ENCODE assay signal across 27 mouse cellular contexts in genomic region chr8:89383781-89384180, GRCm38 (mm10).
A peak's percentile ranks its signal among the peaks of the same experiment; 100 is the strongest.
DNase-seq lines count a peak whose midpoint lies in the region; ATAC-seq lines count a peak whose summit lies in the region.
"Had no signal": no experiment of that assay in that cellular context is flagged by ENCODE, and none has a peak within 500 bp of the region (broad histone marks: within the 10 kb centered on the region; RNA-seq: fewer than 3 reads in every experiment).

No protein-coding gene starts in this region.

- H3K9me3 ChIP-seq in kidney, embryonic 14.5 days (ENCODE audit: control insufficient read depth, low read length), result no peaks in the 10 kb centered on the region
- no peaks in the 10 kb centered on the region for H3K9me3 ChIP-seq in neural tube, embryonic 13.5 days
- H3K9me3 ChIP-seq: heart, embryonic 13.5 days; hindbrain, embryonic 15.5 days; intestine, embryonic 15.5 days; limb, embryonic 15.5 days; midbrain, embryonic 15.5 days; neural tube, embryonic 15.5 days had no signal

- peaks cover 37% of the 10 kb centered on the region for H3K4me1 ChIP-seq in kidney, embryonic 14.5 days (ENCODE audit: control insufficient read depth, insufficient read depth, low read length)
- peaks cover 66% of the 10 kb centered on the region for H3K4me1 ChIP-seq in neural tube, embryonic 13.5 days (replicated peaks)
- H3K4me1 ChIP-seq: intestine, embryonic 15.5 days; megakaryocyte, embryonic 14.5 days had no signal

- H3K4me3 ChIP-seq in kidney, embryonic 14.5 days (ENCODE audit: low read length), result no peak overlapping the region
- no peak overlapping the region for H3K4me3 ChIP-seq in neural tube, embryonic 13.5 days
- H3K4me3 ChIP-seq: heart, embryonic 13.5 days; hindbrain, embryonic 15.5 days; intestine, embryonic 15.5 days; layer of hippocampus, adult 2 months; limb, embryonic 15.5 days; megakaryocyte, embryonic 14.5 days; midbrain, embryonic 15.5 days; myocyte; neural tube, embryonic 15.5 days had no signal

- no peak overlapping the region for H3K9ac ChIP-seq in kidney, embryonic 14.5 days (ENCODE audit: low read depth, low read length)
- no peak overlapping the region for H3K9ac ChIP-seq in neural tube, embryonic 13.5 days
- H3K9ac ChIP-seq: heart, embryonic 13.5 days; hindbrain, embryonic 15.5 days; intestine, embryonic 15.5 days; limb, embryonic 15.5 days; liver, embryonic 14.5 days; lung, embryonic 14.5 days; midbrain, embryonic 15.5 days; neural tube, embryonic 15.5 days had no signal

- no peaks in the 10 kb centered on the region for H3K36me3 ChIP-seq in kidney, embryonic 14.5 days (ENCODE audit: control insufficient read depth, insufficient read depth, low read length)
- no peaks in the 10 kb centered on the region for H3K36me3 ChIP-seq in neural tube, embryonic 13.5 days
- H3K36me3 ChIP-seq: heart, embryonic 13.5 days; hindbrain, embryonic 15.5 days; intestine, embryonic 15.5 days; limb, embryonic 15.5 days; midbrain, embryonic 15.5 days; neural tube, embryonic 15.5 days had no signal

- no peak for ATAC-seq in kidney, embryonic 14.5 days (ENCODE audit: low FRiP score, low TSS enrichment)
- no peak for ATAC-seq in neural tube, embryonic 13.5 days (ENCODE audit: low read depth)
- ATAC-seq: forebrain, embryonic 14.5 days; intestine, embryonic 15.5 days; midbrain, embryonic 15.5 days had no signal

- no peaks in the 10 kb centered on the region for H3K27me3 ChIP-seq in kidney, embryonic 14.5 days (ENCODE audit: control insufficient read depth, insufficient read depth, low read length)
- H3K27me3 ChIP-seq in neural tube, embryonic 13.5 days, result no peaks in the 10 kb centered on the region
- H3K27me3 ChIP-seq: heart, embryonic 13.5 days; hindbrain, embryonic 15.5 days; intestine, embryonic 15.5 days; megakaryocyte, embryonic 14.5 days; midbrain, embryonic 15.5 days had no signal

- 33% methylated on average over 5 of the region's 5 CpGs for WGBS in kidney, embryonic 14.5 days
- whole genome bisulfite sequencing in neural tube, embryonic 13.5 days, result 12% methylated on average over 5 of the region's 5 CpGs

- H3K27ac ChIP-seq in kidney, embryonic 14.5 days (ENCODE audit: low read depth, low read length), result peak overlapping the region; percentile 51; the same call in 1 of the 2 replicates
- H3K27ac ChIP-seq in neural tube, embryonic 13.5 days (replicated peaks), result 0 out of 2 replicates have a peak overlapping the region, but pooled peaks have one; percentile 56
- H3K27ac ChIP-seq: heart, embryonic 13.5 days; hindbrain, embryonic 15.5 days; intestine, embryonic 15.5 days; layer of hippocampus, adult 2 months; limb, embryonic 15.5 days; liver, embryonic 14.5 days; midbrain, embryonic 15.5 days; neural tube, embryonic 15.5 days; stomach, postnatal 0 days had no signal

- no peak overlapping the region for H3K4me2 ChIP-seq in kidney, embryonic 14.5 days (replicated peaks; ENCODE audit: low read depth, low read length)
- H3K4me2 ChIP-seq in neural tube, embryonic 13.5 days, result no peak overlapping the region
- H3K4me2 ChIP-seq: heart, embryonic 13.5 days; hindbrain, embryonic 15.5 days; intestine, embryonic 15.5 days; limb, embryonic 15.5 days; lung, embryonic 14.5 days; midbrain, embryonic 15.5 days; neural tube, embryonic 15.5 days had no signal

- DNase-seq in embryo, embryonic 9.5 days (ENCODE audit: extremely low spot score), result peak; percentile 20
- DNase-seq in embryo, embryonic 10 days (ENCODE audit: low spot score), result no peak
- no peak for DNase-seq in kidney, adult 8-10 months
- DNase-seq in neural tube, embryonic 10.5 days (ENCODE audit: extremely low spot score, low spot score), result no peak
- DNase-seq in adrenal gland, adult 2 months, result no peak
- DNase-seq: adrenal gland, postnatal 25 days; cerebellum, adult 9-10 months; gastrocnemius, postnatal 10 days; kidney, postnatal 14 days; lung, embryonic 14.5 days; lung, postnatal 36 days; thymus, adult 2 months; thymus, postnatal 4 days had no signal
